Mouse (Mus musculus): Measurements from ENCODE around the gene Slc37a1.
"Not testable (repeated sequence)": the region's sequence is repeated elsewhere in the genome, so short reads cannot be mapped to it uniquely, and the experiment has no call there.

Slc37a1 gene

GRCm38 (mm10) chr17:31349388-31349787, 62.8 kb downstream of the Slc37a1 start:
- in situ Hi-C loops (cut with MboI, MseI) = no loop called here

- in situ Hi-C loops (cut with MboI, MseI) = no loop called here
Measured at GRCm38 (mm10) chr17:31351984-31352383, 65.4 kb downstream of the Slc37a1 start.

GRCm38 (mm10) chr17:31353255-31353654, 66.7 kb downstream of the Slc37a1 start:
- in situ Hi-C loops (cut with MboI, MseI) = no loop called here

- in situ Hi-C loops (cut with MboI, MseI) = not testable (repeated sequence)
Measured at GRCm38 (mm10) chr17:31354684-31355083, 68.1 kb downstream of the Slc37a1 start.

- in situ Hi-C loops (cut with MboI, MseI) = no loop called here
Measured at GRCm38 (mm10) chr17:31355792-31356502, 69.4 kb downstream of the Slc37a1 start.

- in situ Hi-C loops (cut with MboI, MseI) = no loop called here
Measured at GRCm38 (mm10) chr17:31360582-31360981, 74.0 kb downstream of the Slc37a1 start.

- in situ Hi-C loops (cut with MboI, MseI) = no loop called here
Measured at GRCm38 (mm10) chr17:31365586-31366166, 79.1 kb downstream of the Slc37a1 start.

- in situ Hi-C loops (cut with MboI, MseI) = no loop called here
Measured at GRCm38 (mm10) chr17:31370221-31370620, 83.6 kb downstream of the Slc37a1 start.

- in situ Hi-C loops (cut with MboI, MseI) = no loop called here
Measured at GRCm38 (mm10) chr17:31370931-31371330, 84.3 kb downstream of the Slc37a1 start.

GRCm38 (mm10) chr17:31377961-31378360, 91.4 kb downstream of the Slc37a1 start:
- in situ Hi-C loops (cut with MboI, MseI) = loop anchor here (5.0 kb wide), 2 partner anchors 79 to 114 kb away; no protein-coding TSS in a partner anchor

- in situ Hi-C loops (cut with MboI, MseI) = loop anchor here (5.0 kb wide), 2 partner anchors 79 to 114 kb away; no protein-coding TSS in a partner anchor
Measured at GRCm38 (mm10) chr17:31378361-31378761, 91.8 kb downstream of the Slc37a1 start.

- in situ Hi-C loops (cut with MboI, MseI) = loop anchor here (5.0 kb wide), 2 partner anchors 78 to 113 kb away; no protein-coding TSS in a partner anchor
Measured at GRCm38 (mm10) chr17:31379086-31379485, 92.5 kb downstream of the Slc37a1 start.

- in situ Hi-C loops (cut with MboI, MseI) = loop anchor here (5.0 kb wide), 2 partner anchors 77 to 112 kb away; no protein-coding TSS in a partner anchor
Measured at GRCm38 (mm10) chr17:31379863-31380262, 93.3 kb downstream of the Slc37a1 start.

- in situ Hi-C loops (cut with MboI, MseI) = no loop called here
Measured at GRCm38 (mm10) chr17:31383320-31383719, 96.7 kb downstream of the Slc37a1 start.

- in situ Hi-C loops (cut with MboI, MseI) = no loop called here
Measured at GRCm38 (mm10) chr17:31384968-31385627, 98.5 kb downstream of the Slc37a1 start.

- in situ Hi-C loops (cut with MboI, MseI) = no loop called here
Measured at GRCm38 (mm10) chr17:31385671-31386665, 99.4 kb downstream of the Slc37a1 start, which contains the start of gene Pde9a. TSS of gene Pde9a (plus strand) at chr17:31386210.

- in situ Hi-C loops (cut with MboI, MseI) = no loop called here
Measured at GRCm38 (mm10) chr17:31386766-31387275, 100.2 kb downstream of the Slc37a1 start.

GRCm38 (mm10) chr17:31389432-31390050, 102.9 kb downstream of the Slc37a1 start:
- in situ Hi-C loops (cut with MboI, MseI) = no loop called here

GRCm38 (mm10) chr17:31391462-31391861, 104.9 kb downstream of the Slc37a1 start:
- in situ Hi-C loops (cut with MboI, MseI) = no loop called here

GRCm38 (mm10) chr17:31392041-31392440, 105.4 kb downstream of the Slc37a1 start:
- in situ Hi-C loops (cut with MboI, MseI) = no loop called here

Measured in regulatory T cell (primary cell).